Mouse (Mus musculus) layer of hippocampus, adult 8-10 months (tissue): ENCODE measurements around the gene Begain. TPM values are rescaled to one million over a fixed set of nuclear protein-coding genes. Genes with fewer than 3 reads are reported as not detected.

Source experiments
- total RNA-seq, 4 experiments: library from RNA; stranded (reverse); gene quantifications; 2 replicates each; pipeline ENCODE4 v1.2.4; 2022

Begain gene
- total RNA-seq, 4 experiments from 2014 or later = 112 to 129 (median 120) TPM

Other genes starting within 250 kb of the Begain start
- 10 to 100 TPM; 18.4 to 28.4 (median 21.8) TPM for gene Slc25a29, start 232.3 kb downstream of the Begain start, total RNA-seq
- gene Slc25a47, start 232.2 kb downstream of the Begain start, total RNA-seq = 10 to 100 TPM in 1 of 4 experiments, 1 to 10 TPM in 3; 8.1 to 10.8 (median 9.0) TPM
- 10 to 100 TPM in 3 of 4 experiments, 1 to 10 TPM in 1; 9.9 to 15.6 (median 12.6) TPM for gene Wdr25, start 174.6 kb downstream of the Begain start, total RNA-seq
- gene Wars, start 174.0 kb downstream of the Begain start, total RNA-seq = 10 to 100 TPM; 82.6 to 97.2 (median 90.6) TPM